Mouse (Mus musculus) testis, adult 10 weeks (tissue): Measurements from ENCODE around the gene Crybb2. TPM values are rescaled to one million over a fixed set of nuclear protein-coding genes. Genes with fewer than 3 reads are reported as not detected.

ENCODE experiments used
- polyA plus RNA-seq: library from polyadenylated mRNA; stranded (reverse); fragments of 350-450 nt; fragmentation: Illumina TruSeq; extraction: RNeasy Lipid Tissue Mini Kit (QIAGEN cat#74804); gene quantifications from one replicate; pipeline ENCODE4 v1.2.3, GENCODE M21; 2014; ENCODE audit warnings: low read depth, low replicate concordance

Gene Crybb2
- polyA plus RNA-seq, result not detected

GRCm38 (mm10) chr5:113070017-113070416 lies at the start of gene Crybb2:
TSS of gene Crybb2 (minus strand) at chr5:113070117.

GRCm38 (mm10) chr5:113081439-113081838 lies 11.5 kb upstream of the Crybb2 start, which contains the start of gene Crybb3:
TSS of gene Crybb3 (minus strand) at chr5:113081584.

GRCm38 (mm10) chr5:113015236-113016061 lies 54.5 kb downstream of the Crybb2 start, which contains the start of gene Grk3:
TSS of gene Grk3 (minus strand) at chr5:113015791.

Other genes with a start within 250 kb of the Crybb2 start
- gene Myo18b, start 173.8 kb downstream of the Crybb2 start, polyA plus RNA-seq, result 3.2 TPM
- 20.1 TPM for gene Grk3, start 54.3 kb downstream of the Crybb2 start, polyA plus RNA-seq
- not detected for gene Crybb3, start 11.5 kb upstream of the Crybb2 start, polyA plus RNA-seq
- gene 2900026A02Rik, start 151.1 kb upstream of the Crybb2 start, polyA plus RNA-seq, result 0.90 TPM
- gene Tmem211, start 156.8 kb upstream of the Crybb2 start, polyA plus RNA-seq, result not detected
- gene Sgsm1, start 240.7 kb upstream of the Crybb2 start, polyA plus RNA-seq, result 0.17 TPM